Mouse (Mus musculus): ENCODE results near the gene Olfr283. TPM values are rescaled to one million over a fixed set of nuclear protein-coding genes. Genes with fewer than 3 reads are reported as not detected.

Gene Olfr283
- not detected for total RNA-seq (2023)

GRCm38 (mm10) chr15:98380846-98381245 lies at the start of gene Olfr283:
Gene Olfr283, minus strand, starts transcription at chr15:98380946.

GRCm38 (mm10) chr15:98340887-98341286 lies 39.9 kb downstream of the Olfr283 start, which contains the start of gene Olfr284:
Gene Olfr284, minus strand, starts transcription at chr15:98340987.

Other genes starting within 250 kb of the Olfr283 start
- gene Asb8, start 215.3 kb downstream of the Olfr283 start, total RNA-seq (2023), result 10 to 100 TPM; 23.3 to 23.4 TPM
- not detected for gene Ccdc184, start 213.8 kb downstream of the Olfr283 start, total RNA-seq (2023)
- gene Olfr288, start 185.4 kb downstream of the Olfr283 start, total RNA-seq (2023), result not detected
- gene Gm44579, start 160.0 kb downstream of the Olfr283 start, total RNA-seq (2023), result not detected
- not detected for gene Olfr287, start 159.9 kb downstream of the Olfr283 start, total RNA-seq (2023)
- not detected for gene Olfr286, start 146.5 kb downstream of the Olfr283 start, total RNA-seq (2023)
- gene H1fnt, start 123.7 kb downstream of the Olfr283 start, total RNA-seq (2023), result not detected
- under 1 TPM; 0.16 to 0.30 TPM for gene Zfp641, start 84.8 kb downstream of the Olfr283 start, total RNA-seq (2023)
- gene Olfr285, start 63.6 kb downstream of the Olfr283 start, total RNA-seq (2023), result not detected
- gene Olfr284, start 40.0 kb downstream of the Olfr283 start, total RNA-seq (2023), result not detected
- not detected for gene Olfr282, start 50.3 kb upstream of the Olfr283 start, total RNA-seq (2023)
- gene Olfr281, start 71.6 kb upstream of the Olfr283 start, total RNA-seq (2023), result not detected
- gene OR5BS1P, start 89.0 kb upstream of the Olfr283 start, total RNA-seq (2023), result not detected
- gene Lalba, start 101.8 kb upstream of the Olfr283 start, total RNA-seq (2023), result under 1 TPM in 1 of 2 experiments, not detected in 1; 0.73 TPM
- not detected for gene Olfr279, start 111.5 kb upstream of the Olfr283 start, total RNA-seq (2023)
- 10 to 100 TPM; 45.3 to 45.5 TPM for gene Kansl2, start 153.3 kb upstream of the Olfr283 start, total RNA-seq (2023)
- gene Ccnt1, start 190.0 kb upstream of the Olfr283 start, total RNA-seq (2023), result 10 to 100 TPM; 81.2 to 85.4 TPM
- not detected for gene 4930415O20Rik, start 190.1 kb upstream of the Olfr283 start, total RNA-seq (2023)
- gene Adcy6, start 229.1 kb upstream of the Olfr283 start, total RNA-seq (2023), result 1 to 10 TPM; 3.5 to 4.2 TPM
- gene Cacnb3, start 249.9 kb upstream of the Olfr283 start, total RNA-seq (2023), result 1 to 10 TPM; 4.1 to 4.7 TPM